Mouse (Mus musculus) liver, embryonic 12.5 days (tissue): ENCODE results near the gene Gabarap. TPM values are rescaled to one million over a fixed set of nuclear protein-coding genes. Genes with fewer than 3 reads are reported as not detected.

Experiments used
- ATAC-seq: fragments of 200-750 bp; cut with Nextera tagmentation; 2 replicates; pipeline ENCODE4 v1.8.0; 2017; ENCODE audit warnings: moderate number of reproducible peaks, mild to moderate bottlenecking, moderate library complexity
- H3K27ac ChIP-seq: fragments of 300-500 bp; sonication (generic); 2 replicates; pipeline ENCODE4 v1.5.1; 2016; ENCODE audit warnings: mild to moderate bottlenecking
- H3K27me3 ChIP-seq: fragments of 300-500 bp; sonication (generic); replicated peaks from 2 replicates; pipeline ENCODE4 v1.6.1; 2016; ENCODE audit warnings: mild to moderate bottlenecking, moderate library complexity
- H3K36me3 ChIP-seq: fragments of 300-500 bp; sonication (generic); 2 replicates; pipeline ENCODE4 v1.6.1; 2016; ENCODE audit warnings: mild to moderate bottlenecking, moderate library complexity
- H3K4me1 ChIP-seq: fragments of 300-500 bp; sonication (generic); 2 replicates; pipeline ENCODE4 v1.6.1; 2016
- H3K4me2 ChIP-seq: fragments of 300-500 bp; sonication (generic); 2 replicates; pipeline ENCODE4 v1.6.1; 2016; ENCODE audit warnings: mild to moderate bottlenecking, moderate library complexity
- H3K4me3 ChIP-seq: fragments of 300-500 bp; sonication (generic); 2 replicates; pipeline ENCODE4 v1.5.1; 2016; ENCODE audit warnings: mild to moderate bottlenecking, moderate library complexity
- H3K9ac ChIP-seq: fragments of 300-500 bp; sonication (generic); 2 replicates; pipeline ENCODE4 v1.6.1; 2016; ENCODE audit warnings: mild to moderate bottlenecking, moderate library complexity
- H3K9me3 ChIP-seq: fragments of 300-500 bp; sonication (generic); replicated peaks from 2 replicates; pipeline ENCODE4 v1.6.1; 2016; ENCODE audit warnings: mild to moderate bottlenecking, moderate library complexity
- WGBS: fragments of 180-500 bp; shearing (Covaris S2); methylation state at CpG from one replicate; pipeline ENCODE4 v1.1.7; 2016; ENCODE audit not compliant: insufficient replicate concordance; 5-methylcytosine and 5-hydroxymethylcytosine counted together
- polyA plus RNA-seq: library from polyadenylated mRNA; unstranded; fragments of >200 nt; fragmentation: Nextera tagmentation; extraction: Ambion mirVana; gene quantifications from 2 replicates; pipeline ENCODE4 v1.2.1, GENCODE M21; 2016

Gabarap gene
- polyA plus RNA-seq, 1 experiment from 2014 or later = 260 TPM

GRCm38 (mm10) chr11:70028401-70029129 is 37.6 kb downstream of the Gabarap start:
- H3K9me3 ChIP-seq = no peaks in the 10 kb centered on the region
- H3K4me3 ChIP-seq = 0 out of 2 replicates have a peak overlapping the region, but pooled peaks have one; percentile 4
- H3K4me1 ChIP-seq = peaks cover 55% of the 10 kb centered on the region
- peaks cover 51% of the 10 kb centered on the region for H3K27me3 ChIP-seq
- H3K27ac ChIP-seq = no peak overlapping the region
- peak overlapping the region; percentile 54 for H3K4me2 ChIP-seq
- no peak for ATAC-seq
- H3K36me3 ChIP-seq = peaks cover 26% of the 10 kb centered on the region
- H3K9ac ChIP-seq = no peak overlapping the region
- WGBS = 25% methylated on average over 12 of the region's 12 CpGs

GRCm38 (mm10) chr11:70029130-70029801 is 38.3 kb downstream of the Gabarap start:
- peaks cover 26% of the 10 kb centered on the region for H3K36me3 ChIP-seq
- peaks cover 48% of the 10 kb centered on the region for H3K4me1 ChIP-seq
- peaks cover 44% of the 10 kb centered on the region for H3K27me3 ChIP-seq
- ATAC-seq = peak; percentile 53
- H3K27ac ChIP-seq = no peak overlapping the region
- 0 out of 2 replicates have a peak overlapping the region, but pooled peaks have one; percentile 2 for H3K9ac ChIP-seq
- no peaks in the 10 kb centered on the region for H3K9me3 ChIP-seq
- H3K4me2 ChIP-seq = peak overlapping the region; percentile 54
- peak overlapping the region; percentile 10; the same call in 1 of the 2 replicates for H3K4me3 ChIP-seq
- 5% methylated on average over 20 of the region's 20 CpGs for WGBS

GRCm38 (mm10) chr11:70029829-70030550 is 39.0 kb downstream of the Gabarap start:
- H3K27ac ChIP-seq = no peak overlapping the region

GRCm38 (mm10) chr11:70030651-70031320 is 39.8 kb downstream of the Gabarap start:
- Histone ChIP-seq H3K4me1 (peaks cover 45% of the 10 kb centered on the region), H3K27ac (no peak overlapping the region), H3K9ac (no peak overlapping the region), H3K27me3 (peaks cover 29% of the 10 kb centered on the region), H3K9me3 (no peaks in the 10 kb centered on the region), H3K36me3 (peaks cover 26% of the 10 kb centered on the region), H3K4me3 (no peak overlapping the region), H3K4me2 (no peak overlapping the region)
- WGBS = 84% methylated on average over 28 of the region's 28 CpGs
- no peak for ATAC-seq

More at GRCm38 (mm10) chr11:70029829-70030550, 39.0 kb downstream of the Gabarap start:
- Histone ChIP-seq H3K4me3 (no peak overlapping the region), H3K9ac (no peak overlapping the region), H3K36me3 (peaks cover 26% of the 10 kb centered on the region), H3K4me2 (peak overlapping the region; percentile 54; the same call in 1 of the 2 replicates), H3K27me3 (peaks cover 37% of the 10 kb centered on the region), H3K4me1 (peaks cover 45% of the 10 kb centered on the region), H3K9me3 (no peaks in the 10 kb centered on the region)
- 62% methylated on average over 11 of the region's 11 CpGs for WGBS
- no peak for ATAC-seq

GRCm38 (mm10) chr11:70031321-70031670 is 40.4 kb downstream of the Gabarap start:
- 88% methylated on average over 11 of the region's 11 CpGs for WGBS
- Histone ChIP-seq H3K36me3 (peaks cover 26% of the 10 kb centered on the region), H3K27ac (no peak overlapping the region), H3K4me1 (peaks cover 40% of the 10 kb centered on the region), H3K9ac (no peak overlapping the region), H3K9me3 (no peaks in the 10 kb centered on the region), H3K27me3 (peaks cover 24% of the 10 kb centered on the region), H3K4me3 (no peak overlapping the region), H3K4me2 (no peak overlapping the region)
- ATAC-seq = no peak

- Histone ChIP-seq H3K4me3 (no peak overlapping the region), H3K36me3 (peaks cover 25% of the 10 kb centered on the region), H3K4me2 (no peak overlapping the region), H3K4me1 (peaks cover 4% of the 10 kb centered on the region; the same call in 1 of the 2 replicates), H3K27me3 (no peaks in the 10 kb centered on the region), H3K27ac (no peak overlapping the region), H3K9ac (no peak overlapping the region), H3K9me3 (no peaks in the 10 kb centered on the region)
- no peak for ATAC-seq
- 51% methylated on average over 7 of the region's 7 CpGs for WGBS
These were observed 47.2 kb downstream of the Gabarap start for GRCm38 (mm10) chr11:70038174-70038573.

GRCm38 (mm10) chr11:70039631-70040030 is 48.7 kb downstream of the Gabarap start:
- H3K9ac ChIP-seq = no peak overlapping the region
- no peak overlapping the region for H3K4me2 ChIP-seq
- H3K27me3 ChIP-seq = no peaks in the 10 kb centered on the region
- no peak overlapping the region for H3K27ac ChIP-seq
- WGBS = 83% methylated on average over 10 of the region's 10 CpGs
- H3K36me3 ChIP-seq = peaks cover 23% of the 10 kb centered on the region
- no peaks in the 10 kb centered on the region for H3K9me3 ChIP-seq
- no peak overlapping the region for H3K4me3 ChIP-seq
- no peak for ATAC-seq
- H3K4me1 ChIP-seq = peaks cover 4% of the 10 kb centered on the region; the same call in 1 of the 2 replicates

GRCm38 (mm10) chr11:70040184-70040583 is 49.2 kb downstream of the Gabarap start:
- Histone ChIP-seq H3K9me3 (no peaks in the 10 kb centered on the region), H3K4me2 (no peak overlapping the region), H3K27me3 (no peaks in the 10 kb centered on the region), H3K4me1 (peaks cover 4% of the 10 kb centered on the region; the same call in 1 of the 2 replicates), H3K36me3 (peaks cover 27% of the 10 kb centered on the region), H3K9ac (no peak overlapping the region), H3K27ac (no peak overlapping the region), H3K4me3 (no peak overlapping the region)
- 70% methylated on average over 7 of the region's 7 CpGs for WGBS
- no peak for ATAC-seq

- Histone ChIP-seq H3K4me2 (no peak overlapping the region), H3K9me3 (no peaks in the 10 kb centered on the region), H3K4me1 (peaks cover 4% of the 10 kb centered on the region; the same call in 1 of the 2 replicates), H3K9ac (no peak overlapping the region), H3K36me3 (peaks cover 27% of the 10 kb centered on the region), H3K27ac (no peak overlapping the region), H3K4me3 (no peak overlapping the region), H3K27me3 (no peaks in the 10 kb centered on the region)
- 84% methylated on average over 23 of the region's 23 CpGs for WGBS
- ATAC-seq = no peak
These were observed 51.6 kb downstream of the Gabarap start for GRCm38 (mm10) chr11:70042309-70043085.

GRCm38 (mm10) chr11:70043665-70044064 is 52.7 kb downstream of the Gabarap start:
- 85% methylated on average over 7 of the region's 7 CpGs for WGBS
- Histone ChIP-seq H3K4me2 (no peak overlapping the region), H3K36me3 (peaks cover 27% of the 10 kb centered on the region), H3K27me3 (no peaks in the 10 kb centered on the region), H3K9ac (no peak overlapping the region), H3K4me1 (peaks cover 4% of the 10 kb centered on the region; the same call in 1 of the 2 replicates), H3K27ac (no peak overlapping the region), H3K4me3 (no peak overlapping the region), H3K9me3 (no peaks in the 10 kb centered on the region)
- no peak for ATAC-seq
